In the genomic region with DNA sequence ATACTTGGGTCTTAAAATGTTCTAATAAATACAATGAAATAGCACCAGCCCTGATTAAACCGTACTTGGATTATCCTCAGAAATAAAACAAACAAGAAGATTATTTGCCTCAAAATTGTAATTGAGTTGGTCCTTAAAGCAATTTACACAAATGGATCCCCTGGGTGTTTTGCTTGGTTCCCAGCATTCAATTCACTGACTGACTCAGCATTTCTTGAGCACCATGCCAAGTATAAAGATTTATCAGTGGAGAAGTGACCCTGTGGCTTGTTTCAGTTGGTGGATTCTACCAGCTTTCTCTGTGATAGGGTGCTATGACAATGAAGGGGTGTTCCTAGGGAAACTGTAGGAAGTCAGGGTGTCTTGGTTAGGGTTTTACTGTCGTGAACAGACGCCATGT, we compare ENCODE assay signal across 17 mouse cellular contexts.
"Had no signal": no experiment of that assay in that cellular context is flagged by ENCODE, and none has a peak within 500 bp of the region (broad histone marks: within the 10 kb centered on the region; RNA-seq: fewer than 3 reads in every experiment).

No protein-coding gene starts in this region.

- H3K9ac ChIP-seq: liver, postnatal 0 days; lung, embryonic 15.5 days; midbrain, embryonic 12.5 days; midbrain, embryonic 15.5 days; neural tube, embryonic 12.5 days; stomach, embryonic 15.5 days had no signal

- H3K27ac ChIP-seq: lung, embryonic 15.5 days; macrophage; midbrain, embryonic 12.5 days; midbrain, embryonic 15.5 days; neural tube, embryonic 12.5 days; stomach, embryonic 15.5 days; stomach, postnatal 0 days had no signal

- H3K4me2 ChIP-seq: lung, embryonic 15.5 days; midbrain, embryonic 12.5 days; midbrain, embryonic 15.5 days; neural tube, embryonic 12.5 days; stomach, embryonic 15.5 days had no signal

- DNase-seq: liver, postnatal 0 days; lung, adult 2 months; lung, postnatal 14 days; lung, postnatal 36 days; right cerebral cortex, postnatal 14 days; thymus, adult 2 months; thymus, postnatal 25 days; thymus, postnatal 4 days had no signal

- H3K9me3 ChIP-seq: lung, embryonic 15.5 days; midbrain, embryonic 12.5 days; midbrain, embryonic 15.5 days; neural tube, embryonic 12.5 days; stomach, embryonic 15.5 days had no signal

- ATAC-seq: liver, postnatal 0 days; lung, postnatal 0 days; midbrain, embryonic 15.5 days had no signal

- H3K36me3 ChIP-seq: lung, embryonic 15.5 days; midbrain, embryonic 12.5 days; midbrain, embryonic 15.5 days; neural tube, embryonic 12.5 days; stomach, embryonic 15.5 days had no signal

- H3K4me1 ChIP-seq: megakaryocyte, embryonic 14.5 days; midbrain, embryonic 12.5 days; midbrain, embryonic 15.5 days; neural tube, embryonic 12.5 days; stomach, embryonic 15.5 days had no signal

- H3K4me3 ChIP-seq: lung, embryonic 15.5 days; megakaryocyte, embryonic 14.5 days; midbrain, embryonic 12.5 days; midbrain, embryonic 15.5 days; neural tube, embryonic 12.5 days; stomach, embryonic 15.5 days had no signal

- H3K27me3 ChIP-seq: lung, embryonic 15.5 days; megakaryocyte, embryonic 14.5 days; midbrain, embryonic 12.5 days; midbrain, embryonic 15.5 days; neural tube, embryonic 12.5 days; stomach, embryonic 15.5 days had no signal
